Mouse (Mus musculus) MEL (cell line): ENCODE data around the gene Stim1.

Source experiments
- CTCF ChIP-seq, 3 experiments: IDR thresholded peaks in 2 of 3; conservative IDR thresholded peaks in 1 of 3; 2 replicates each; pipeline ENCODE4 v1.5.1; 2011 to 2012; ENCODE audit warnings: low read length in 3 of 3, low read depth in 2 of 3, mild to moderate bottlenecking in 2 of 3, improper control_type of control experiment in 1 of 3, inconsistent platforms in 1 of 3, mixed read lengths in 1 of 3, moderate library complexity in 1 of 3; ENCODE audit not compliant: control insufficient read depth in 1 of 3, insufficient read depth in 1 of 3, poor library complexity in 1 of 3, severe bottlenecking in 1 of 3
- JUND ChIP-seq: IDR thresholded peaks from 2 replicates; pipeline ENCODE4 v1.6.1; 2011; ENCODE audit warnings: low read depth, mild to moderate bottlenecking, improper control_type of control experiment, low read length

DNA sequence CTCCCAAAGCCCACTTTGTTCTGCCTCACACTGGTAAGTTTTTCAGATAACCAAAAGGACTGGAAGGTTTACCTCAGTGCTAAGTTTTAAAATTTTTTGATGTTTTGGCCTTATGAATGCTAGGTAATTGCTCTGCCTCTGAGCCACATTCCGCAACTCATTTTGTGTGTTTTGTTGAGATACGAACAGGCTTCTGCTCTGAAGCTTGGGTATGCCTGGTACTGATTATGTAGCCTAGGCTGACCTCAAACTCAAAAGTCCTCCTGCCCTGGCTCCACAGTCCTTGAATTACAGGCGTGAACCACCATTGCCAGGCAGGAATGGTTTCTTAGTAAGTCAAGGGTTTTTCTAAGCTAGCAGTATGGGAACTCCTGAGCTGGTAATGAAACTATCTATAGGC, 90.5 kb downstream of the Stim1 start:
- TF ChIP-seq CTCF (IDR thresholded peaks at IDR 0.05 in 2 of 3, conservative IDR thresholded peaks at IDR 0.05 in 1 of 3; ENCODE audit: control insufficient read depth in 1 of 3, insufficient read depth in 1 of 3, low read depth in 2 of 3, low read length in 3 of 3, poor library complexity in 1 of 3, severe bottlenecking in 1 of 3) (no peak), JUND (no peak)
